Comparison of ENCODE assay signal across 8 mouse cellular contexts in genomic region chr17:8468716-8469344, GRCm38 (mm10). TPM values are rescaled to one million over a fixed set of nuclear protein-coding genes. Genes with fewer than 3 reads are reported as not detected.
DNase-seq lines count a peak whose midpoint lies in the region; ATAC-seq lines count a peak whose summit lies in the region.

No protein-coding gene starts in this region.

- no peaks in the 10 kb centered on the region for H3K9me3 ChIP-seq in embryonic facial prominence, embryonic 10.5 days
- no peaks in the 10 kb centered on the region for H3K9me3 ChIP-seq in kidney, embryonic 16.5 days (ENCODE audit: low read length)
- H3K9me3 ChIP-seq in stomach, embryonic 15.5 days = no peaks in the 10 kb centered on the region

- DNase-seq in 416B (ENCODE audit: low read depth) (peak; percentile 55), liver (peak; percentile 65)
- peak; percentile 92 for DNase-seq in adrenal gland, postnatal 10 days
- peak; percentile 86 for DNase-seq in embryonic facial prominence, embryonic 10.5 days (ENCODE audit: low spot score)
- DNase-seq in heart, adult 8-10 months (ENCODE audit: low spot score) = peak; percentile 63
- peak; percentile 91 for DNase-seq in neural tube, embryonic 10.5 days (ENCODE audit: extremely low spot score, low spot score)

- H3K27me3 ChIP-seq in embryonic facial prominence, embryonic 10.5 days (replicated peaks; ENCODE audit: low read depth, poor library complexity, severe bottlenecking) = peaks cover 55% of the 10 kb centered on the region
- peaks cover 11% of the 10 kb centered on the region; the same call in 1 of the 2 replicates for H3K27me3 ChIP-seq in kidney, embryonic 16.5 days (ENCODE audit: insufficient read depth, low read length)
- H3K27me3 ChIP-seq in stomach, embryonic 15.5 days (replicated peaks) = 0 out of 2 replicates have a peak, but pooled peaks cover 4% of the 10 kb centered on the region

- H3K9ac ChIP-seq in kidney, embryonic 16.5 days (replicated peaks; ENCODE audit: low read length) = no peak overlapping the region
- H3K9ac ChIP-seq in stomach, embryonic 15.5 days = no peak overlapping the region

- peak; percentile 85 for ATAC-seq in kidney, embryonic 16.5 days (ENCODE audit: low FRiP score, low TSS enrichment)
- ATAC-seq in stomach, embryonic 15.5 days (ENCODE audit: insufficient read depth, low FRiP score, low read depth) = 0 out of 2 replicates have a peak, but pooled peaks have one; percentile 56

- no peaks in the 10 kb centered on the region for H3K36me3 ChIP-seq in embryonic facial prominence, embryonic 10.5 days (replicated peaks)
- H3K36me3 ChIP-seq in kidney, embryonic 16.5 days (ENCODE audit: insufficient read depth, low read length) = no peaks in the 10 kb centered on the region
- no peaks in the 10 kb centered on the region for H3K36me3 ChIP-seq in stomach, embryonic 15.5 days

- no peak overlapping the region for H3K27ac ChIP-seq in embryonic facial prominence, embryonic 10.5 days (replicated peaks)
- H3K27ac ChIP-seq in kidney, embryonic 16.5 days (ENCODE audit: low read length) = no peak overlapping the region
- no peak overlapping the region for H3K27ac ChIP-seq in stomach, embryonic 15.5 days

- 15% methylated on average over 19 of the region's 19 CpGs for whole genome bisulfite sequencing in embryonic facial prominence, embryonic 10.5 days
- 16% methylated on average over 19 of the region's 19 CpGs for WGBS in kidney, embryonic 16.5 days
- 14% methylated on average over 19 of the region's 19 CpGs for WGBS in stomach, embryonic 15.5 days

- no peak overlapping the region for H3K4me2 ChIP-seq in kidney, embryonic 16.5 days (replicated peaks; ENCODE audit: low read depth, low read length)
- no peak overlapping the region for H3K4me2 ChIP-seq in stomach, embryonic 15.5 days

- no peak overlapping the region for H3K4me3 ChIP-seq in embryonic facial prominence, embryonic 10.5 days
- H3K4me3 ChIP-seq in kidney, embryonic 16.5 days (ENCODE audit: low read length) = no peak overlapping the region
- H3K4me3 ChIP-seq in stomach, embryonic 15.5 days (replicated peaks) = no peak overlapping the region

- H3K4me1 ChIP-seq in embryonic facial prominence, embryonic 10.5 days = 0 out of 2 replicates have a peak, but pooled peaks cover 5% of the 10 kb centered on the region
- no peaks in the 10 kb centered on the region for H3K4me1 ChIP-seq in kidney, embryonic 16.5 days (ENCODE audit: insufficient read depth, low read length)
- no peaks in the 10 kb centered on the region for H3K4me1 ChIP-seq in stomach, embryonic 15.5 days

RNA-seq across cellular contexts. Expression of gene T, which starts 34.6 kb away (rescaled TPM):
- not detected for total RNA-seq in adrenal gland, postnatal 10 days (2021)
- 0.39 and 0.59 TPM in 2 replicates for polyA plus RNA-seq in embryonic facial prominence, embryonic 10.5 days (2016; fragmentation: Nextera tagmentation; extraction: Ambion mirVana)
- not detected for total RNA-seq in heart, adult 8-10 months (2022)
- polyA plus RNA-seq in kidney, embryonic 16.5 days (2015; fragmentation: Nextera tagmentation; extraction: Ambion mirVana) = 0.10 and 0.24 TPM in 2 replicates
- 0.54 and 0.76 TPM in 2 replicates for polyA plus RNA-seq in stomach, embryonic 15.5 days (2015; fragmentation: Nextera tagmentation; extraction: Ambion mirVana)

RNA-seq across cellular contexts. Expression of gene Pde10a, which starts 56.3 kb away (rescaled TPM):
- 10 to 100 TPM; 12.4 to 20.0 TPM for total RNA-seq in adrenal gland, postnatal 10 days (2021)
- 2.2 and 3.0 TPM in 2 replicates for polyA plus RNA-seq in embryonic facial prominence, embryonic 10.5 days (2016; fragmentation: Nextera tagmentation; extraction: Ambion mirVana)
- 1 to 10 TPM; 1.8 to 3.6 (median 2.8) TPM for total RNA-seq in heart, adult 8-10 months (2022)
- 1.3 and 1.8 TPM in 2 replicates for polyA plus RNA-seq in kidney, embryonic 16.5 days (2015; fragmentation: Nextera tagmentation; extraction: Ambion mirVana)
- 1.4 and 1.5 TPM in 2 replicates for polyA plus RNA-seq in stomach, embryonic 15.5 days (2015; fragmentation: Nextera tagmentation; extraction: Ambion mirVana)
